Mouse (Mus musculus) lung, postnatal 0 days (tissue): ENCODE measurements around the gene Paxip1.

Experiments used
- CTCF ChIP-seq: IDR thresholded peaks from 2 replicates; pipeline ENCODE4 v1.5.1; 2016; ENCODE audit warnings: antibody characterized with exemption, mild to moderate bottlenecking
- EP300 ChIP-seq: IDR thresholded peaks from 2 replicates; pipeline ENCODE4 v1.6.1; 2016; ENCODE audit warnings: antibody characterized with exemption, mild to moderate bottlenecking, control low read depth

GRCm38 (mm10) chr5:27707283-27707682 is 84.2 kb downstream of the Paxip1 start:
- TF ChIP-seq CTCF, result no peak
- no peak for TF ChIP-seq EP300
